Mouse (Mus musculus) MEL (cell line): ENCODE results near the gene G0s2. TPM values are rescaled to one million over a fixed set of nuclear protein-coding genes. Genes with fewer than 3 reads are reported as not detected.

Experiments
- DNase-seq: peaks from one replicate; pipeline ENCODE4 v3.0.0; 2011; ENCODE audit warnings: low read depth, low spot score
- H3K27ac ChIP-seq: 2 replicates; pipeline ENCODE4 v1.5.1; 2012; ENCODE audit warnings: low read depth, mild to moderate bottlenecking, control low read depth, low read length, moderate library complexity; ENCODE audit not compliant: control insufficient read depth
- H3K27me3 ChIP-seq, 2 experiments: fragments of 150-350 bp in 1 of 2; sonication (generic) in 1 of 2; 2 replicates each; pipeline ENCODE4 v1.6.1; 2012; ENCODE audit warnings: low read length in 2 of 2, mild to moderate bottlenecking in 2 of 2, improper control_type of control experiment in 1 of 2, moderate library complexity in 1 of 2; ENCODE audit not compliant: insufficient read depth in 2 of 2, control insufficient read depth in 1 of 2
- H3K36me3 ChIP-seq, 2 experiments: 2 replicates each; pipeline ENCODE4 v1.6.1; 2012 to 2014; ENCODE audit warnings: low read length in 2 of 2, improper control_type of control experiment in 1 of 2, inconsistent platforms in 1 of 2, mild to moderate bottlenecking in 1 of 2; ENCODE audit not compliant: insufficient read depth in 2 of 2, control insufficient read depth in 1 of 2
- H3K4me1 ChIP-seq, 2 experiments: fragments of 150-350 bp in 1 of 2; sonication (generic) in 1 of 2; 2 replicates each; pipeline ENCODE4 v1.6.1; 2012; ENCODE audit warnings: low read length in 2 of 2, improper control_type of control experiment in 1 of 2, mild to moderate bottlenecking in 1 of 2; ENCODE audit not compliant: insufficient read depth in 2 of 2, control insufficient read depth in 1 of 2
- H3K4me3 ChIP-seq, 2 experiments: fragments of 150-350 bp in 1 of 2; sonication (generic) in 1 of 2; 2 replicates each; pipeline ENCODE4 v1.5.1; 2012; ENCODE audit warnings: low read depth in 2 of 2, low read length in 2 of 2, mild to moderate bottlenecking in 2 of 2, moderate library complexity in 2 of 2, control low read depth in 1 of 2, improper control_type of control experiment in 1 of 2; ENCODE audit not compliant: control insufficient read depth in 1 of 2, insufficient read depth in 1 of 2
- H3K79me2 ChIP-seq: 2 replicates; pipeline ENCODE4 v1.6.1; 2012; ENCODE audit warnings: mild to moderate bottlenecking, low read length, moderate library complexity; ENCODE audit not compliant: control insufficient read depth, poor library complexity, insufficient read depth
- H3K9ac ChIP-seq: 2 replicates; pipeline ENCODE4 v1.6.1; 2012; ENCODE audit warnings: low read depth, mild to moderate bottlenecking, control low read depth, low read length, moderate library complexity; ENCODE audit not compliant: control insufficient read depth, poor library complexity, severe bottlenecking
- H3K9me3 ChIP-seq: fragments of 150-350 bp; sonication (generic); replicated peaks from 2 replicates; pipeline ENCODE4 v1.6.1; 2012; ENCODE audit warnings: mild to moderate bottlenecking, low read length, improper control_type of control experiment, moderate library complexity; ENCODE audit not compliant: insufficient read depth
- CHD2 ChIP-seq: IDR thresholded peaks from 2 replicates; pipeline ENCODE4 v1.6.1; 2011; ENCODE audit warnings: low read length, improper control_type of control experiment
- GABPA ChIP-seq: IDR thresholded peaks from 2 replicates; pipeline ENCODE4 v1.6.1; 2012; ENCODE audit warnings: low read depth, mild to moderate bottlenecking, inconsistent platforms, low read length, improper control_type of control experiment, moderate library complexity
- HCFC1 ChIP-seq: IDR thresholded peaks from 2 replicates; pipeline ENCODE4 v1.6.1; 2012; ENCODE audit warnings: low read depth, mild to moderate bottlenecking, inconsistent platforms, low read length, improper control_type of control experiment, moderate library complexity
- JUND ChIP-seq: IDR thresholded peaks from 2 replicates; pipeline ENCODE4 v1.6.1; 2011; ENCODE audit warnings: low read depth, mild to moderate bottlenecking, improper control_type of control experiment, low read length
- KAT2A ChIP-seq: conservative IDR thresholded peaks from 2 replicates; pipeline ENCODE4 v1.6.1; 2012; ENCODE audit warnings: low read depth, low read length, improper control_type of control experiment, inconsistent platforms
- MYB ChIP-seq: IDR thresholded peaks from 2 replicates; pipeline ENCODE4 v1.6.1; 2011; ENCODE audit warnings: mild to moderate bottlenecking, low read depth, low read length, improper control_type of control experiment
- MYC ChIP-seq: IDR thresholded peaks from 2 replicates; pipeline ENCODE4 v1.6.1; 2011; ENCODE audit warnings: low read depth, mild to moderate bottlenecking, low read length, improper control_type of control experiment, moderate library complexity
- NELFE ChIP-seq: IDR thresholded peaks from 2 replicates; pipeline ENCODE4 v1.6.1; 2011; ENCODE audit warnings: low read depth, low read length, improper control_type of control experiment
- POLR2A ChIP-seq, 2 experiments: IDR thresholded peaks; 2 replicates each; pipeline ENCODE4 v1.6.1; 2011 to 2012; ENCODE audit warnings: low read length in 2 of 2, mild to moderate bottlenecking in 2 of 2, control low read depth in 1 of 2, improper control_type of control experiment in 1 of 2, low read depth in 1 of 2, moderate library complexity in 1 of 2; ENCODE audit not compliant: control insufficient read depth in 1 of 2, insufficient read depth in 1 of 2, poor library complexity in 1 of 2
- POLR2AphosphoS2 ChIP-seq: IDR thresholded peaks from 2 replicates; pipeline ENCODE4 v1.6.1; 2011; ENCODE audit warnings: low read length, improper control_type of control experiment
- RAD21 ChIP-seq: IDR thresholded peaks from 2 replicates; pipeline ENCODE4 v1.6.1; 2011; ENCODE audit warnings: mild to moderate bottlenecking, low read depth, low read length, improper control_type of control experiment
- RCOR1 ChIP-seq: IDR thresholded peaks from 2 replicates; pipeline ENCODE4 v1.6.1; 2012; ENCODE audit warnings: low read depth, mild to moderate bottlenecking, inconsistent platforms, low read length, improper control_type of control experiment
- SIN3A ChIP-seq: IDR thresholded peaks from 2 replicates; pipeline ENCODE4 v1.6.1; 2012; ENCODE audit warnings: low read length, improper control_type of control experiment, inconsistent platforms
- TAL1 ChIP-seq: IDR thresholded peaks from 2 replicates; pipeline ENCODE4 v1.6.1; 2012; ENCODE audit warnings: mild to moderate bottlenecking, inconsistent platforms, low read length, moderate library complexity, mixed read lengths
- TBP ChIP-seq: IDR thresholded peaks from 2 replicates; pipeline ENCODE4 v1.8.0; 2011; ENCODE audit warnings: low read depth, low read length, improper control_type of control experiment
- TCF12 ChIP-seq: IDR thresholded peaks from 2 replicates; pipeline ENCODE4 v1.6.1; 2014; ENCODE audit warnings: low read depth, mild to moderate bottlenecking, inconsistent platforms, low read length, improper control_type of control experiment, moderate library complexity
- UBTF ChIP-seq: IDR thresholded peaks from 2 replicates; pipeline ENCODE4 v1.6.1; 2012; ENCODE audit warnings: low read depth, mild to moderate bottlenecking, inconsistent platforms, low read length, improper control_type of control experiment, moderate library complexity, borderline replicate concordance; ENCODE audit not compliant: insufficient read depth
- USF1 ChIP-seq: IDR thresholded peaks from 2 replicates; pipeline ENCODE4 v1.6.1; 2014; ENCODE audit warnings: low read depth, mild to moderate bottlenecking, inconsistent platforms, low read length, improper control_type of control experiment, moderate library complexity
- USF2 ChIP-seq, 2 experiments: IDR thresholded peaks; 2 replicates each; pipeline ENCODE4 v1.6.1; 2011 to 2012; ENCODE audit warnings: improper control_type of control experiment in 2 of 2, low read length in 2 of 2, borderline replicate concordance in 1 of 2, inconsistent platforms in 1 of 2, low read depth in 1 of 2, mild to moderate bottlenecking in 1 of 2; ENCODE audit not compliant: insufficient read depth in 1 of 2
- ZC3H11A ChIP-seq: IDR thresholded peaks from 2 replicates; pipeline ENCODE4 v1.6.1; 2012; ENCODE audit warnings: low read depth, mild to moderate bottlenecking, inconsistent platforms, low read length, improper control_type of control experiment
- ZMIZ1 ChIP-seq: IDR thresholded peaks from 2 replicates; pipeline ENCODE4 v1.6.1; 2012; ENCODE audit warnings: low read depth, mild to moderate bottlenecking, inconsistent platforms, low read length, improper control_type of control experiment, moderate library complexity
- polyA plus RNA-seq, 2 experiments: library from polyadenylated mRNA; stranded (reverse) in 1 of 2; unstranded in 1 of 2; fragments of >175 nt in 1 of 2; fragments of >200 nt in 1 of 2; gene quantifications; 2 replicates each; pipeline versions ENCODE4 v1.2.1 to v1.2.4; 2012; ENCODE audit warnings: low replicate concordance in 2 of 2, low read depth in 1 of 2; ENCODE audit not compliant: insufficient read length in 2 of 2, insufficient read depth in 1 of 2, missing spikeins in 1 of 2
- total RNA-seq: library from RNA; depleted of rRNA; stranded (reverse); fragments of 300-350 nt; gene quantifications from 2 replicates; pipeline ENCODE4 v1.2.3, GENCODE M21; 2012

G0s2 gene
- total and polyA plus RNA-seq, 3 experiments: not detected

- Histone ChIP-seq H3K4me1 (no peaks in the 10 kb centered on the region), H3K27me3 (peaks cover 0 to 9% of the 10 kb centered on the region in 2 experiments; a peak in 3 of 4 replicates), H3K27ac (no peak overlapping the region), H3K9ac (no peak overlapping the region), H3K9me3 (no peaks in the 10 kb centered on the region), H3K36me3 (no peaks in the 10 kb centered on the region), H3K4me3 (no peak overlapping the region), H3K79me2 (no peaks in the 10 kb centered on the region)
- no peak for DNase-seq
- TF ChIP-seq RCOR1 (no peak), ZMIZ1 (no peak), MYC (no peak), GABPA (no peak), USF2 (IDR thresholded peaks at IDR 0.05; ENCODE audit: borderline replicate concordance in 1 of 2, insufficient read depth in 1 of 2, low read depth in 1 of 2, low read length in 2 of 2) (no peak), CHD2 (no peak), TCF12 (no peak), POLR2AphosphoS2 (no peak), MYB (no peak), RAD21 (no peak), UBTF (no peak), SIN3A (no peak), KAT2A (no peak), JUND (no peak), HCFC1 (no peak), POLR2A (IDR thresholded peaks at IDR 0.05; ENCODE audit: control insufficient read depth in 1 of 2, insufficient read depth in 1 of 2, low read depth in 1 of 2, low read length in 2 of 2, poor library complexity in 1 of 2) (no peak), NELFE (no peak), ZC3H11A (no peak)
These were observed 46.1 kb downstream of the G0s2 start for GRCm38 (mm10) chr1:193226724-193227522.

- H3K27me3 ChIP-seq: peaks cover 0 to 9% of the 10 kb centered on the region in 2 experiments; a peak in 3 of 4 replicates
- no peak overlapping the region for H3K4me3 ChIP-seq
- no peak for DNase-seq
- no peaks in the 10 kb centered on the region for H3K4me1 ChIP-seq
- H3K79me2 ChIP-seq: no peaks in the 10 kb centered on the region
- no peak overlapping the region for H3K9ac ChIP-seq
- H3K9me3 ChIP-seq: no peaks in the 10 kb centered on the region
- no peaks in the 10 kb centered on the region for H3K36me3 ChIP-seq
- no peak overlapping the region for H3K27ac ChIP-seq
- TF ChIP-seq TBP (no peak), TAL1 (no peak), JUND (no peak), USF1 (no peak)
These were observed 46.9 kb downstream of the G0s2 start for GRCm38 (mm10) chr1:193226114-193226513.
